In the genomic region with DNA sequence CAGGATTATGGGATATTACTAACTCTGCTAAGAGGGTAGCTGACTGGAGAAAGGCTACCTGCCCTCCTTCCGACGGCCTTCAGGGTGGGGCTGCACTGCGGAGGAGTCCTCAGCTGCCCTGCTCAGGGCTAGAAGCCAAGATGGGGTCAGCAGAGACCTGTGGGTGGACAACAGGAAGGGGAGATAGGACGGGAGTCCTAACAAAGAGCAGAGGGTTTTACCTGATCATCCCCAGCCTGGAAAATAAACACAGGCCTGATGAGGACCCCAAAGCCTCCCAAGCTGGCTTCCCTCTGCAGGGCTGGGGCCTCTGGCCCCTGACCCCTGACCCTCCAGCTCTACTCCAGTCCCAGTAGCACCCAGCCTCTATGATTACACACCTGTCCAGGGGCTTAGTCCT, we compare ENCODE assay signal across 8 mouse cellular contexts. TPM values are rescaled to one million over a fixed set of nuclear protein-coding genes. Genes with fewer than 3 reads are reported as not detected.
DNase-seq lines count a peak whose midpoint lies in the region; ATAC-seq lines count a peak whose summit lies in the region.

No protein-coding gene starts in this region.

- no peaks in the 10 kb centered on the region for H3K36me3 ChIP-seq in forebrain, embryonic 10.5 days (replicated peaks)
- H3K36me3 ChIP-seq in forebrain, embryonic 15.5 days, result no peaks in the 10 kb centered on the region
- no peaks in the 10 kb centered on the region for H3K36me3 ChIP-seq in hindbrain, embryonic 11.5 days (ENCODE audit: control insufficient read depth, insufficient read depth, low read length)
- H3K36me3 ChIP-seq in liver, embryonic 13.5 days, result no peaks in the 10 kb centered on the region

- no peaks in the 10 kb centered on the region for H3K9me3 ChIP-seq in forebrain, embryonic 10.5 days
- H3K9me3 ChIP-seq in forebrain, embryonic 15.5 days, result no peaks in the 10 kb centered on the region
- no peaks in the 10 kb centered on the region for H3K9me3 ChIP-seq in hindbrain, embryonic 11.5 days (ENCODE audit: control insufficient read depth, low read length)
- no peaks in the 10 kb centered on the region for H3K9me3 ChIP-seq in liver, embryonic 13.5 days (replicated peaks)

- no peak for DNase-seq in forebrain, embryonic 10.5 days (ENCODE audit: extremely low spot score, low spot score)
- DNase-seq in kidney, postnatal 10 days, result peak; percentile 47
- no peak for DNase-seq in kidney, postnatal 36 days
- DNase-seq in hindbrain, embryonic 11.5 days (ENCODE audit: low spot score), result no peak
- no peak for DNase-seq in liver, embryonic 13.5 days
- no peak for DNase-seq in B cell, adult 2 months
- DNase-seq in Muller cell, postnatal 12 days (ENCODE audit: inconsistent ontology term), result no peak

- H3K27me3 ChIP-seq in forebrain, embryonic 10.5 days (ENCODE audit: poor library complexity, severe bottlenecking), result peaks cover 68% of the 10 kb centered on the region
- peaks cover 7% of the 10 kb centered on the region; the same call in 1 of the 2 replicates for H3K27me3 ChIP-seq in forebrain, embryonic 15.5 days
- H3K27me3 ChIP-seq in hindbrain, embryonic 11.5 days (ENCODE audit: control insufficient read depth, insufficient read depth, low read length), result peaks cover 2% of the 10 kb centered on the region; the same call in 1 of the 2 replicates
- peaks cover 7% of the 10 kb centered on the region; the same call in 1 of the 2 replicates for H3K27me3 ChIP-seq in liver, embryonic 13.5 days

- ATAC-seq in forebrain, embryonic 15.5 days (replicated peaks), result no peak
- ATAC-seq in hindbrain, embryonic 11.5 days (ENCODE audit: low FRiP score), result no peak
- no peak for ATAC-seq in liver, embryonic 13.5 days (ENCODE audit: low read depth)

- H3K9ac ChIP-seq in forebrain, embryonic 15.5 days (replicated peaks), result no peak overlapping the region
- H3K9ac ChIP-seq in hindbrain, embryonic 11.5 days (ENCODE audit: low read depth, low read length), result no peak overlapping the region
- no peak overlapping the region for H3K9ac ChIP-seq in liver, embryonic 13.5 days

- H3K4me3 ChIP-seq in forebrain, embryonic 10.5 days, result no peak overlapping the region
- H3K4me3 ChIP-seq in forebrain, embryonic 15.5 days, result no peak overlapping the region
- H3K4me3 ChIP-seq in hindbrain, embryonic 11.5 days (ENCODE audit: low read depth, low read length), result no peak overlapping the region
- no peak overlapping the region for H3K4me3 ChIP-seq in liver, embryonic 13.5 days (replicated peaks)

- H3K27ac ChIP-seq in forebrain, embryonic 10.5 days, result peak overlapping the region; percentile 75
- no peak overlapping the region for H3K27ac ChIP-seq in forebrain, embryonic 15.5 days (replicated peaks)
- H3K27ac ChIP-seq in hindbrain, embryonic 11.5 days (ENCODE audit: low read depth, low read length), result 0 out of 2 replicates have a peak overlapping the region, but pooled peaks have one; percentile 2
- H3K27ac ChIP-seq in liver, embryonic 13.5 days, result peak overlapping the region; percentile 81; the same call in 1 of the 2 replicates

- WGBS in forebrain, embryonic 10.5 days, result 68% methylated on average over 4 of the region's 4 CpGs
- 63% methylated on average over 4 of the region's 4 CpGs for WGBS in forebrain, embryonic 15.5 days
- 67% methylated on average over 4 of the region's 4 CpGs for WGBS in hindbrain, embryonic 11.5 days
- 59% methylated on average over 4 of the region's 4 CpGs for WGBS in liver, embryonic 13.5 days (ENCODE audit: insufficient replicate concordance)

- no peak overlapping the region for H3K4me2 ChIP-seq in forebrain, embryonic 15.5 days (replicated peaks)
- H3K4me2 ChIP-seq in hindbrain, embryonic 11.5 days (replicated peaks; ENCODE audit: low read depth, low read length), result no peak overlapping the region
- H3K4me2 ChIP-seq in liver, embryonic 13.5 days, result no peak overlapping the region

- H3K4me1 ChIP-seq in forebrain, embryonic 10.5 days, result peaks cover 84% of the 10 kb centered on the region
- H3K4me1 ChIP-seq in forebrain, embryonic 15.5 days, result peaks cover 5% of the 10 kb centered on the region; the same call in 1 of the 2 replicates
- no peaks in the 10 kb centered on the region for H3K4me1 ChIP-seq in hindbrain, embryonic 11.5 days (replicated peaks; ENCODE audit: control insufficient read depth, insufficient read depth, low read length)
- peaks cover 51% of the 10 kb centered on the region for H3K4me1 ChIP-seq in liver, embryonic 13.5 days (replicated peaks)

RNA-seq across cellular contexts. Expression of gene Lrrc71, which starts 14.8 kb away (rescaled TPM):
- 0.31 and 0.32 TPM in 2 replicates for polyA plus RNA-seq in forebrain, embryonic 10.5 days (2016; fragmentation: Nextera tagmentation; extraction: Ambion mirVana)
- 0.61 and 1.2 TPM in 2 replicates for polyA plus RNA-seq in forebrain, embryonic 15.5 days (2015; fragmentation: Nextera tagmentation; extraction: Ambion mirVana)
- 0.40 and 0.83 TPM in 2 replicates for polyA plus RNA-seq in hindbrain, embryonic 11.5 days (2014; fragmentation: Nextera tagmentation; extraction: Ambion mirVana)
- 0.10 and 0.15 TPM in 2 replicates for polyA plus RNA-seq in liver, embryonic 13.5 days (2015; fragmentation: Nextera tagmentation; extraction: Ambion mirVana)

RNA-seq across cellular contexts. Expression of gene Ntrk1, which starts 31.8 kb away (rescaled TPM):
- 0.38 and 0.46 TPM in 2 replicates for polyA plus RNA-seq in forebrain, embryonic 10.5 days (2016; fragmentation: Nextera tagmentation; extraction: Ambion mirVana)
- 1.0 and 1.3 TPM in 2 replicates for polyA plus RNA-seq in forebrain, embryonic 15.5 days (2015; fragmentation: Nextera tagmentation; extraction: Ambion mirVana)
- polyA plus RNA-seq in hindbrain, embryonic 11.5 days (2014; fragmentation: Nextera tagmentation; extraction: Ambion mirVana), result 6.7 and 8.5 TPM in 2 replicates
- polyA plus RNA-seq in liver, embryonic 13.5 days (2015; fragmentation: Nextera tagmentation; extraction: Ambion mirVana), result 0.20 and 0.27 TPM in 2 replicates

RNA-seq across cellular contexts. Expression of gene Insrr, which starts 33.5 kb away (rescaled TPM):
- polyA plus RNA-seq in forebrain, embryonic 10.5 days (2016; fragmentation: Nextera tagmentation; extraction: Ambion mirVana), result 0.06 and 0.14 TPM in 2 replicates
- 0.41 and 0.52 TPM in 2 replicates for polyA plus RNA-seq in forebrain, embryonic 15.5 days (2015; fragmentation: Nextera tagmentation; extraction: Ambion mirVana)
- polyA plus RNA-seq in hindbrain, embryonic 11.5 days (2014; fragmentation: Nextera tagmentation; extraction: Ambion mirVana), result 0.36 and 0.83 TPM in 2 replicates
- 0.03 TPM in 1 of 2 replicates, not detected in the other for polyA plus RNA-seq in liver, embryonic 13.5 days (2015; fragmentation: Nextera tagmentation; extraction: Ambion mirVana)
